Mouse (Mus musculus) kidney, embryonic 15.5 days (tissue): ENCODE measurements around the gene Trabd. TPM values are rescaled to one million over a fixed set of nuclear protein-coding genes. Genes with fewer than 3 reads are reported as not detected.
A peak's percentile ranks its signal among the peaks of the same experiment; 100 is the strongest.

Experiments used
- ATAC-seq: fragments of 200-750 bp; cut with Nextera tagmentation; replicated peaks from 2 replicates; pipeline ENCODE4 v1.8.0; 2017; ENCODE audit warnings: moderate TSS enrichment; ENCODE audit not compliant: low FRiP score
- H3K27ac ChIP-seq: fragments of 300-500 bp; sonication (generic); 2 replicates; pipeline ENCODE4 v1.5.1; 2015; ENCODE audit warnings: mild to moderate bottlenecking, inconsistent platforms
- H3K27me3 ChIP-seq: fragments of 300-500 bp; sonication (generic); 2 replicates; pipeline ENCODE4 v1.6.1; 2015; ENCODE audit warnings: inconsistent platforms
- H3K36me3 ChIP-seq: fragments of 300-500 bp; sonication (generic); 2 replicates; pipeline ENCODE4 v1.6.1; 2015; ENCODE audit warnings: inconsistent platforms
- H3K4me1 ChIP-seq: fragments of 300-500 bp; sonication (generic); 2 replicates; pipeline ENCODE4 v1.6.1; 2015; ENCODE audit warnings: inconsistent platforms
- H3K4me2 ChIP-seq: fragments of 300-500 bp; sonication (generic); 2 replicates; pipeline ENCODE4 v1.6.1; 2015; ENCODE audit warnings: moderate library complexity, mild to moderate bottlenecking, inconsistent platforms
- H3K4me3 ChIP-seq: fragments of 300-500 bp; sonication (generic); replicated peaks from 2 replicates; pipeline ENCODE4 v1.5.1; 2015; ENCODE audit warnings: mild to moderate bottlenecking, inconsistent platforms
- H3K9ac ChIP-seq: fragments of 300-500 bp; sonication (generic); 2 replicates; pipeline ENCODE4 v1.6.1; 2015; ENCODE audit warnings: mild to moderate bottlenecking, inconsistent platforms
- H3K9me3 ChIP-seq: fragments of 300-500 bp; sonication (generic); replicated peaks from 2 replicates; pipeline ENCODE4 v1.6.1; 2016; ENCODE audit warnings: inconsistent platforms
- WGBS: fragments of 180-500 bp; shearing (Covaris S2); methylation state at CpG from one replicate; pipeline ENCODE4 v1.1.7; 2015; ENCODE audit warnings: mixed read lengths; 5-methylcytosine and 5-hydroxymethylcytosine counted together
- polyA plus RNA-seq: library from polyadenylated mRNA; unstranded; fragments of >200 nt; fragmentation: Nextera tagmentation; extraction: Ambion mirVana; gene quantifications from 2 replicates; pipeline ENCODE4 v1.2.1, GENCODE M21; 2015

The Trabd gene
- polyA plus RNA-seq, 1 experiment from 2014 or later, result 52.5 TPM

DNA sequence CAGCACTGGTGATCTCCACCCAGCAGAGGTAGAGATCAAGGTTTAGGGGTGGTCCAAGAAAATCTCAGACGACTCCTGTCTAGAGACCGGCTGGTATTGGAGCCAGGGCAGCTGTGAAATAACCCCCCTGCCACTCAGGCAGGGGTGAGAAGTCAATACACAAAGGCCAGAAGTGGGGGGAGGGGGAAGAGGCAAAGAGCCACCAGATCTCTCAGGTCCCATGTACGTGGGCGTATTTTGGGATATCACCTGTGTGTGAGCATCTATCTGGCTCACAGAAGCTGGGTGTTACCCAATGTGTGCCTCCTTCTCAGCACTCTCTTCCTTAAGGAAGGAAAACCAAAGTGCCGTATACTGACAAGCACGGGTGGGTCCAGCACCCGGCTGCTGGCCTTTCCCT, 11.9 kb upstream of the Trabd start:
- Histone ChIP-seq H3K4me1 (peaks cover 19% of the 10 kb centered on the region), H3K9me3 (no peaks in the 10 kb centered on the region), H3K27ac (no peak overlapping the region), H3K9ac (no peak overlapping the region), H3K4me3 (no peak overlapping the region), H3K36me3 (no peaks in the 10 kb centered on the region), H3K4me2 (no peak overlapping the region), H3K27me3 (peaks cover 85% of the 10 kb centered on the region)
- 69% methylated on average over 7 of the region's 7 CpGs for WGBS
- ATAC-seq, result no peak

- H3K4me3 ChIP-seq, result no peak overlapping the region
- no peaks in the 10 kb centered on the region for H3K9me3 ChIP-seq
- H3K9ac ChIP-seq, result no peak overlapping the region
- WGBS, result 51% methylated on average over 6 of the region's 6 CpGs
- peaks cover 85% of the 10 kb centered on the region for H3K27me3 ChIP-seq
- no peak overlapping the region for H3K27ac ChIP-seq
- H3K4me2 ChIP-seq, result no peak overlapping the region
- H3K36me3 ChIP-seq, result no peaks in the 10 kb centered on the region
- ATAC-seq, result no peak
- H3K4me1 ChIP-seq, result peaks cover 24% of the 10 kb centered on the region
Measured at GRCm38 (mm10) chr15:89063536-89063935, 11.4 kb upstream of the Trabd start.

DNA sequence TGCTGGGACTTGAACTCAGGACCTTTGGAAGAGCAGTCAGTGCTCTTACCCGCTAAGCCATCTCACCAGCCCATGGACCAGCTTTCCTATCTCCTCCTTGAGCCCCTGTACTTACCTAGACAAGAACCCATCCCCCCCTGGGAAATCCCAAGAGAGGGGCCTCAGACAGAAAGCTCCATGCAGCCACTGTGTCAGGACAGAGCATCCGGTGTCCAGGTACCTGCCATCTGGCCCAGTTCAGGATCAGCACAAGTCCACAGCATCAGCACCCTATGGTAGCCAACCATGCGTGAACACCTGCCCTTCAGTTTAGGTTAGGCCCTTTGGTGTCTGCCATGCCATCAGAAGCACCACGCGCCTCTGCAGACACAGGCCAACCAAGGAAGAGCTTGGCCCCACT, 10.0 kb upstream of the Trabd start:
- Histone ChIP-seq H3K9me3 (no peaks in the 10 kb centered on the region), H3K4me3 (no peak overlapping the region), H3K9ac (no peak overlapping the region), H3K4me2 (no peak overlapping the region), H3K27ac (no peak overlapping the region), H3K36me3 (no peaks in the 10 kb centered on the region), H3K4me1 (peaks cover 19% of the 10 kb centered on the region), H3K27me3 (peaks cover 88% of the 10 kb centered on the region)
- 89% methylated on average over 5 of the region's 5 CpGs for WGBS
- ATAC-seq, result no peak

DNA sequence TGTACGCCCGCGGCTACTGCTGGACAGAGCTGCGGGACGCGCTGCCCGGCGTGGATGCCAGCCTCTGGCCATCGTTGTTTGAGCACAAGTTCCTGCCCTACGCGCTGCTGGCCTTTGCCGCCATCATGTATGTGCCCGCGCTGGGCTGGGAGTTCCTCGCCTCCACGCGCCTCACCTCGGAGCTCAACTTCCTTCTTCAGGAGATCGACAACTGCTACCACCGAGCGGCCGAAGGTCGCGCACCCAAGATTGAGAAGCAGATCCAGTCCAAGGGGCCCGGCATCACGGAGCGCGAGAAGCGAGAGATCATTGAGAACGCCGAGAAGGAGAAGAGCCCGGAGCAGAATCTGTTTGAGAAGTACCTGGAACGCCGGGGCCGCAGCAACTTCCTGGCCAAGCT, 7.3 kb upstream of the Trabd start:
- ATAC-seq, result no peak
- Histone ChIP-seq H3K9ac (no peak overlapping the region), H3K9me3 (no peaks in the 10 kb centered on the region), H3K4me3 (peak overlapping the region; percentile 26), H3K27ac (no peak overlapping the region), H3K4me1 (peaks cover 14% of the 10 kb centered on the region), H3K36me3 (no peaks in the 10 kb centered on the region), H3K4me2 (peak overlapping the region; percentile 47), H3K27me3 (peaks cover 66% of the 10 kb centered on the region)
- WGBS, result 35% methylated on average over 35 of the region's 35 CpGs

- Histone ChIP-seq H3K9me3 (no peaks in the 10 kb centered on the region), H3K4me3 (peak overlapping the region; percentile 26), H3K27ac (no peak overlapping the region), H3K36me3 (no peaks in the 10 kb centered on the region), H3K4me1 (peaks cover 14% of the 10 kb centered on the region), H3K4me2 (peak overlapping the region; percentile 47), H3K9ac (no peak overlapping the region), H3K27me3 (peaks cover 60% of the 10 kb centered on the region)
- no peak for ATAC-seq
- 41% methylated on average over 26 of the region's 26 CpGs for WGBS
Measured at GRCm38 (mm10) chr15:89068226-89068625, 6.7 kb upstream of the Trabd start.

- Histone ChIP-seq H3K4me3 (no peak overlapping the region), H3K4me1 (peaks cover 14% of the 10 kb centered on the region), H3K9me3 (no peaks in the 10 kb centered on the region), H3K4me2 (no peak overlapping the region), H3K36me3 (no peaks in the 10 kb centered on the region), H3K27ac (no peak overlapping the region), H3K9ac (no peak overlapping the region), H3K27me3 (peaks cover 55% of the 10 kb centered on the region)
- no peak for ATAC-seq
- 74% methylated on average over 19 of the region's 19 CpGs for WGBS
Measured at GRCm38 (mm10) chr15:89069336-89069840, 5.5 kb upstream of the Trabd start.

DNA sequence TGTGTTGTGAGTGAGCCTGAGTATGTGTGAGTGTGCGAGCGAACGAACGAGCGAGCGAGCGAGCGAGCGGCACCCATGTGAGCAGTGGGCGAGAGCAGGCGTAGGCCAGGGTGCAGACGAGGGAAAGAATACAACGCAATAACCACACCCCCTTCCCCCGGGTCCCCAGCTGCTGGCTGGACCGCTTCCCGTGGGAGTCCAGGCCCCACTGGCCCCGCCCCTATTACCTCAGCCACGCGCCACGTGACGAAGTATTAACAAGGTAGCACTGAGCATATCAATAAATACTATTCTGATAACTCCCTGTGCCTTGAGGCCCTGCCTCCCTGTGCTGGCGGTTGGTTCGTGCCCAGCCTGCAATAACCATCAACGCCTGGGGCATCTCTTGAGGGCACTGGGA, 4.3 kb upstream of the Trabd start:
- Histone ChIP-seq H3K4me2 (no peak overlapping the region), H3K9me3 (no peaks in the 10 kb centered on the region), H3K4me1 (peaks cover 26% of the 10 kb centered on the region), H3K27me3 (peaks cover 47% of the 10 kb centered on the region), H3K27ac (no peak overlapping the region), H3K9ac (no peak overlapping the region), H3K36me3 (no peaks in the 10 kb centered on the region), H3K4me3 (no peak overlapping the region)
- ATAC-seq, result no peak
- 73% methylated on average over 24 of the region's 24 CpGs for WGBS

GRCm38 (mm10) chr15:89073993-89074603, 826 bp upstream of the Trabd start:
- 82% methylated on average over 10 of the region's 10 CpGs for WGBS
- no peak overlapping the region for H3K4me3 ChIP-seq
- H3K36me3 ChIP-seq, result no peaks in the 10 kb centered on the region
- H3K27me3 ChIP-seq, result peaks cover 12% of the 10 kb centered on the region
- no peak overlapping the region for H3K4me2 ChIP-seq
- H3K4me1 ChIP-seq, result peaks cover 37% of the 10 kb centered on the region
- no peak for ATAC-seq
- 0 out of 2 replicates have a peak overlapping the region, but pooled peaks have one; percentile 78 for H3K9ac ChIP-seq
- no peaks in the 10 kb centered on the region for H3K9me3 ChIP-seq
- H3K27ac ChIP-seq, result peak overlapping the region; percentile 91; the same call in 1 of the 2 replicates

DNA sequence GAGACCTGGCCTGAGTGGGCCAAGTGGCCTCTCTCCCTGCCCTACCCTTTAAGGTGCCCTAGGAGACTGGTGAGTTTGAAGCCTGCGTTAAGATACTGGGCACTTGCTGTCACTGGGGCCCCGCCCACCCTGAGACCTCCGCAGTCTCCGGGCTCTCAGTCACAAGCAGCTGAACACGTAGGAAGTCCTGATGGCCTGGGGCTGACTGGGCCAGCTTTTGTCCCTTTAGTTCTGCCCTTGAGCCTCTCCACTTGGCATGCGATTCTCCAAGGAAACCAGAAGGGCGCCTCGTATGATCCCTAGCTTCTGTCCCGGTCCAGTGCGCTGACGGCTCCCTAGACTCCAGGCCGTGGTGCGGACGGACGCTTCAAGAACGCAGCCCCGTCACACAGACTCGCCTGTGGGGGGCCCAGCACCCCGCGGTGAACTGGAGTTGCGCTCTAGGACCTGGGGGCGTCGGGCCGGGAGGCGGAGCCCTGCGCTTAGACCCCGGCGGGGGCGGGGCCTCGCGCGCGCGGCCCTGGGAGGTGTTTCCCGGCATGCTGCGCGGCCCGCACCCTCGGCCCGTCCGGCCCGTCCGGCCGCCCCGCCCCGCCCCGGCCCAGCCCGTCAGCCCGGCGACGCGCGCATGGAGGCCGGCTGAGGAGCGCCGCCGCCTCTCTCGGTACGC, 689 bp downstream of the Trabd start:
- H3K27ac ChIP-seq, result peak overlapping the region; percentile 91

GRCm38 (mm10) chr15:89076156-89076731, 1.3 kb downstream of the Trabd start:
- Histone ChIP-seq H3K27me3 (no peaks in the 10 kb centered on the region), H3K9me3 (no peaks in the 10 kb centered on the region), H3K4me3 (peak overlapping the region; percentile 79), H3K36me3 (peaks cover 15% of the 10 kb centered on the region), H3K9ac (peak overlapping the region; percentile 78), H3K4me1 (peaks cover 37% of the 10 kb centered on the region), H3K4me2 (peak overlapping the region; percentile 77), H3K27ac (peak overlapping the region; percentile 91)
- under 1% methylated on average over 35 of the region's 39 CpGs for WGBS
- ATAC-seq, result peak; percentile 27

More for the DNA sequence above, 689 bp downstream of the Trabd start:
- Histone ChIP-seq H3K36me3 (peaks cover 8% of the 10 kb centered on the region; the same call in 1 of the 2 replicates), H3K9ac (peak overlapping the region; percentile 78), H3K4me3 (peak overlapping the region; percentile 79), H3K9me3 (no peaks in the 10 kb centered on the region), H3K4me1 (peaks cover 37% of the 10 kb centered on the region), H3K4me2 (peak overlapping the region; percentile 77), H3K27me3 (no peaks in the 10 kb centered on the region)
- WGBS, result under 1% methylated on average over 55 of the region's 59 CpGs
- peak; percentile 93 for ATAC-seq

DNA sequence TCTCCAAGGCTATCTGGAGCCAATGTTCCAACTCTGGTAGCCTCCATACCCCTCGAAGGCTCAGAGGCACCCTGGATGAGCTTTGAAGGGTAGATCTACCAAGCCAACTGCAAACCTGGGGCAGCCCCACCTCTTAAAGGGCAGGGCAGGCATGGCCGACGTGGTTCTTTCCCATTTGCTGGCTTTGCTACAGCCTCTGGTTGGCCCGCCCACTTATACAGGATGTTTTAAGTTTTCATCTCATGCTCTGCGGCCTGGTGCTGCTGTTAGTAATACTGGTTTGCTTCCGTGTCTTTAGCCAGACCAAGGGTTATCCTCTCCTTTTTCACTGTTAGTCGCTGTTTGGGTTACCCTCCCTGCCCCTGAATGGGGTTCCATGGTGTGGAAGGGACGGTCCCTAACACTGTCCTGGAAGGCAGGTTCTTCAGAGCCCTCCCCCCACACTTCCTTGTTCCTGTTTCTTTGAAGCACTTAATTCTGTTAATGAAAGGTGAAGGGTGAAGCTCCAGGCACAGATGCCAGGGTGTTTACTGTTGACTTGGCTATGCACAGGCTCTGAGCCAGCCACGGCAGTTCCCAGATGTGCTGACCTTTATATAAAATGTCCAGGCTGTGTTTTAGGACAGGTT, 3.4 kb downstream of the Trabd start:
- Histone ChIP-seq H3K4me1 (peaks cover 37% of the 10 kb centered on the region), H3K27me3 (no peaks in the 10 kb centered on the region), H3K9ac (no peak overlapping the region), H3K27ac (peak overlapping the region; percentile 67), H3K36me3 (peaks cover 36% of the 10 kb centered on the region), H3K9me3 (no peaks in the 10 kb centered on the region), H3K4me3 (peak overlapping the region; percentile 12; the same call in 1 of the 2 replicates), H3K4me2 (peak overlapping the region; percentile 77)
- no peak for ATAC-seq
- WGBS, result 54% methylated on average over 9 of the region's 9 CpGs

GRCm38 (mm10) chr15:89083906-89084305, 9.0 kb downstream of the Trabd start:
- Histone ChIP-seq H3K36me3 (peaks cover 77% of the 10 kb centered on the region), H3K4me1 (peaks cover 7% of the 10 kb centered on the region), H3K9me3 (no peaks in the 10 kb centered on the region), H3K4me2 (no peak overlapping the region), H3K27ac (no peak overlapping the region), H3K27me3 (no peaks in the 10 kb centered on the region), H3K4me3 (no peak overlapping the region), H3K9ac (no peak overlapping the region)
- 89% methylated on average over 1 of the region's 1 CpGs for WGBS
- no peak for ATAC-seq
